Mouse (Mus musculus): Measurements from ENCODE around the gene Fam198b.

DNA sequence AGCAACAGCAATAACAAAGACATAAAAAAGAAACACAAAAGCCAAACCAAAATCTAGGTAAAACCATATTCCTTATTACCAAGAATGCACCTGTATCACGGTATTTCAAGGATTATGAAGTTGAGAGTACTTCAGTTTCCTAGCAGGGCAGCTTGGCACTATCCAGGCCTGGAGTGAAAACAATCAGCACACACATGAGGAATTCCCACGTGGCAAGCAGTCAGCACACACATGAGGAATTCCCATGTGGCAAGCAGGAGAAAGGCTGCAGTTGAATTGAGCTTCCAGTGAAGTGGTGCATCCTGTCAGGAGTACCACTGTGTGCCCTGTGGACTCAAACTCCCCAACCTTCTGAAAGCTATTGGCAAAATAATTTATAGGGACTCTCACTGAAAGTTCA, 2.7 kb upstream of the Fam198b start:
- TF ChIP-seq CTCF (IDR thresholded peaks at IDR 0.05; ENCODE audit: low read depth), result no peak
- TF ChIP-seq EP300 (IDR thresholded peaks at IDR 0.05; ENCODE audit: low read depth), result no peak

All from liver, embryonic 14.5 days (tissue).